Mouse (Mus musculus): ENCODE measurements at regions not wholly inside any gene's neighbourhood (a gene's known extent, or its start where the extent isn't known, plus 50 kb on each side); places are given as distances from the start of the nearest gene placed in this dataset.

DNA sequence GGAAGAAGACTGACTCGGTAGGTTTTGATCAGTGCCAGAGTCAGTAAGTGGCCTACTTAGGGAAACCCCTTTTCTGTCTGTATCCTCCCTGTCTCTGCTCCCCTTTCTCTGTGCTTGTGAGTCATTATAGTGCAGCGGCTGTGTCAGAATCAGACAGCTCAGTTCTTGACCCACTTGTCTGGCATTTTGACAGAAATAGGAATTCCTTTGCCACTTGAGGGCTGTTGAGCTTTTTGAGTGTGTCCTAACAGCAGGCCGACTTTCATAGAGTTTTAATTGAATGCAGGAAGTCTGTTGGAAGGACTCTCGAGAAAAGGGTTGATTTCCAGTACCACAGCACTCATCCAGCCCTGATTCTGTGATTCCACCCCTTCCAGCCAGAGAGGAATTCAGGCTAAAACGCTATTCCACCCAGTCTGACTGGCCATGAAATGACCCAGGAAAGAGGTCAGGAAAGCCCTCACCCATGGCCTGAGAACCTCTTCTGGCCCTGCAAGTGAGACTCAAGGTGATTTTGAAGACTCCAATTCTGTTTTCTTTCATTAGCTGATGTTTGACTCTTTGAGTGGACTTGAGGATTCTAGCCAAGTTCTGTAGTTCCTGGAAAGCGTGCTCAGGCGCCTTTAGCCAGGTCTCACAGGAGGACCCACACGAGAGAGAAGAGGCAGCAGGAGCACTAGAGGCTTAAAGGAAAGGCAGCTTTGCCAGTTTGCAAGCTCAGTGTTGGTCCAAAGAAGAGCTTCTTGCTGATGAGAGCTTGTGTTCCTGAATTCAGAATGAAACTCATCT lies 95.6 kb upstream of the Opcml start:
- in situ Hi-C loops (cut with MboI, MseI): no loop called here

DNA sequence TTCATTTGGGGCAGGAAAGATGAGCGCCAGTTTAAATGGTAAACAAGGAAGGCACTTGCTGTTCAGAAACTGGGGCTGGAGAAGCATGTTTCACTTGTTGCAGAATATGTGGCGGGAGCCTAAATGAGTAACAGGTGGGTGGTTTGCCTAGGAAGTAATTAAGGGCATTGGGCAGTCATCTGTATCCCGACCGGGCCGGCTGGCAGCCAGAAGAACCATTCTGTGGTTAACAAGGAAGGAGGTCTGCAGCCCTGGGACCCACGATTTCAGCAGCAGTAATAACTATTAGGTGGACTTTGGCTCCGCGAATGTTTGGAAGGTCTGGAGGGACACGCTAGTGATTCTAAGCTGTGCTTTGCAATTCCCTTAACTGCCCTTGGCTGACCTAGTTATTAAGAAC lies 89.0 kb upstream of the Opcml start:
- in situ Hi-C loops (cut with MboI, MseI): no loop called here

DNA sequence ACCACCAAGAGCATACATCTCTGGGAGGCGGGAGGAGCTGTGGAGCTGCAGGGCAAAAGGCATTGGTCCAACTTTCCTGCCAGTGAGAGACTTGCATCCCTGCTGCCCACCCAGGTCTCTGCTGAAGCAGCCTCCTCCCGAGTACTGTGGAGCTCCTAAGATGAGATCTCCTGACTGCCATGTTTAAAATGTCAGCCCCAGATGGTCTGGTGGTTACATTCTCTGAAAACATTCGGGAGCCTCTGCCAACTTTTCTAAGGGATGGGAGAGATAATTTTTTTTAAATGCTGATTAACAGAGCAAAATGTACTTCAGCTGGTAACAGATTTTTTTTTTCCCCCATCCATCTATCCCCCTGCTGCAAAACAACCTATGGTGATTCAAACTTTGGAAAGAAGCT lies 88.4 kb upstream of the Opcml start:
- in situ Hi-C loops (cut with MboI, MseI): no loop called here

GRCm38 (mm10) chr9:27704001-27704400 lies 86.6 kb upstream of the Opcml start:
- in situ Hi-C loops (cut with MboI, MseI): no loop called here

DNA sequence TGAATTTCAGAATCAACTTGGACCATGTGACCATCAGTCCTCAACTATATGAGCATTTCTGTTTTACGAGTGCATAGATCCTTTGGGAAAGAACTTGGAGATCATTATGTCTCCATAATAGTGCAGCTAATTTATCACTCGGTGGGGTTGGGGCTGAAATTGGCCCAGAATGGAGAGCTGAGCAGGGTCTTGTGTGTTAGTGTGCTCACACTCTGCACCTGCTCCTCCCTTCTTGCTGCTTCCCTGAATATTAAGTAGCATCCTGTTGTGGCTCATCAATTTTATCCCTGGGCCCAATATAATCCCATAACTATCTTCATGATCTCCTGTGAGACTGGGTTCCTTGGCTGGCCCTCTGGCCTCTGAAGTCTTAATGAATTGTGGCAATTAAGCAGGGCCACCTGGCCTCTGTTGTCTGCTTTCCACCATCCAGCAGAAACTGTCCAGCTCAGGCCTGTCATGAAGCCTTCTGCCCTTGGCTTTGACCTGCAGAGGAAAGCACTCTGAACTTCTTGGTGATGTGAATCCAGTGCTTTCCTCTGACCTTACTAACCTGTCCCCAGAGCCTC lies 66.7 kb upstream of the Opcml start:
- in situ Hi-C loops (cut with MboI, MseI): no loop called here

DNA sequence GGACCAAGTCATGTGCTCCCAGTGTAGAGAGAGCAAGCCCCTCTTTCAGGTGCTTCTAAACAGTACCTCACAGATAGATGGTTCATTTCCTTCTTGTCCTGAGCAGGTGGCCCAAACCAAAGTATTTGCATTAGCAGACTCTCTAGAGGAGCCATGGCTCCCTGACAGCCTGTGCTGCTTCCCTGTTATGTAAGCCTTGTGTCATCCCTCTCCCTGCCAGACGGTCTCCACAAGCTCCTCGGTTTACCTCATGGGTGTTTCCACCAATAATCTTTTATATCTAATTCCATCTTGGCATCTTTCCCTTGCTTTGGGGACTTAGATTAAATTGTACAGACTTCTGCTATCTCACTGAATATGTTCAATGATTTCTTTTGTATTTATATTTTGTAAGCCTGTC lies 66.0 kb upstream of the Opcml start:
- in situ Hi-C loops (cut with MboI, MseI): no loop called here

DNA sequence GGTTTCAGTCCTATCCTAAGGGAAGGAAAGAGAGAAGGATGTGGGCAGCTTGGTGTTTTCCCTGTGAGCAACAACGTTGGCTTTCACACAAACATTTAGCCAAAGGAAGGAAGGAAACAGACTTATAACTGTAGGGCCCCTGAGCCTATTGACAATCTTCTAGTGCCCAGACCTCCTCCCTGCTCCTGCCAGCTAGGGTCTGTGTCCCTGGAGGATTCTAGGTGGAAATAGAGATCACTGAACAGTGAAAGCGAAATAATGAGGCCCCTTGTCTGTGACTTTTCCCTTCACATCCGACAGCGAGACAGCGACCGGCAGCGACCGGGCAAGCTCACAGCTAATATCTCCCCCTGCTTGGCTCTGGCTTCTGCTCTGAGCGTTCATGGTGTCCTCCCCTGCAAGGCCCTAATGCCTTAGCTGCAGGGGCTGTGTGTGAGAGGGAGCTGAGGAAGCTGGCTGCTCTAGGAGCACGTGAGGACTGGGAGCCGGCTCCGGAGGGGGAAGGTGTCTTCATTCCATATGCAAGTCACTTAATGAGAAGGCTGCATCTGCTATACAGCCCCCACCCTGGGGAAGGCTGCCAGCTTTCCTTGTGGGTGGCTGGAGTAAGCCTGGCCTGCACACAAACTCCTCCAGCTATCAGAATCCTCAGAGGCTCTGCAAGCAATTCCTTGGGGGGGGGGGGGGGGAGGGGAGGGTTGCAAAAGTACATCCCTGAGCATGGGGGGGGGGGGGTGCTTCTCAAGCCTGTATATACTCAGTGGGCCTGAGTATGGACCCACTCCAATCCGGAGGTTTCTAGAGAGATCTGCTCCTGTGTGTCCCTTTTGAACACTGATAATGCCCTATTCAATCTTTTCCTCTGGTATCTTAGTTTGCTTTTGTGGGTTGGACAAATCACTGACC lies 61.7 kb upstream of the Opcml start:
- in situ Hi-C loops (cut with MboI, MseI): no loop called here

GRCm38 (mm10) chr9:27729558-27729889 lies 61.1 kb upstream of the Opcml start:
- in situ Hi-C loops (cut with MboI, MseI): no loop called here

- in situ Hi-C loops (cut with MboI, MseI): no loop called here
Observed at GRCm38 (mm10) chr9:27739287-27739686, 51.3 kb upstream of the Opcml start.

Measured in T-helper 2 cell (primary cell).